Mouse (Mus musculus) C2C12 (cell line): ENCODE measurements around the gene Nudt19.

Experiments used
- CEBPB ChIP-seq: IDR thresholded peaks from one replicate; pipeline ENCODE4 v1.6.1; 2011; ENCODE audit warnings: low read depth, mild to moderate bottlenecking, control low read depth, moderate library complexity
- CTCF ChIP-seq: IDR thresholded peaks from one replicate; pipeline ENCODE4 v1.5.1; 2011; ENCODE audit not compliant: control insufficient read depth, insufficient read depth, insufficient read length
- FOSL1 ChIP-seq: IDR thresholded peaks from one replicate; pipeline ENCODE4 v1.8.0; 2011; ENCODE audit warnings: mild to moderate bottlenecking, low read length; ENCODE audit not compliant: poor library complexity, insufficient read depth, severe bottlenecking
- MAX ChIP-seq: IDR thresholded peaks from one replicate; pipeline ENCODE4 v1.6.1; 2011; ENCODE audit warnings: mild to moderate bottlenecking, control low read depth
- MYOD1 ChIP-seq: IDR thresholded peaks from one replicate; pipeline ENCODE4 v1.6.1; 2011; ENCODE audit warnings: low read depth; ENCODE audit not compliant: control insufficient read depth, insufficient read length

- no peak for TF ChIP-seq CTCF
- no peak for TF ChIP-seq CEBPB
- no peak for TF ChIP-seq MYOD1
- no peak for TF ChIP-seq FOSL1
- no peak for TF ChIP-seq MAX
These were observed 30.2 kb upstream of the Nudt19 start, which contains the start of gene Ankrd27 for GRCm38 (mm10) chr7:35586055-35586905.
